Comparison of ENCODE assay signal across 8 mouse cellular contexts in the genomic region with DNA sequence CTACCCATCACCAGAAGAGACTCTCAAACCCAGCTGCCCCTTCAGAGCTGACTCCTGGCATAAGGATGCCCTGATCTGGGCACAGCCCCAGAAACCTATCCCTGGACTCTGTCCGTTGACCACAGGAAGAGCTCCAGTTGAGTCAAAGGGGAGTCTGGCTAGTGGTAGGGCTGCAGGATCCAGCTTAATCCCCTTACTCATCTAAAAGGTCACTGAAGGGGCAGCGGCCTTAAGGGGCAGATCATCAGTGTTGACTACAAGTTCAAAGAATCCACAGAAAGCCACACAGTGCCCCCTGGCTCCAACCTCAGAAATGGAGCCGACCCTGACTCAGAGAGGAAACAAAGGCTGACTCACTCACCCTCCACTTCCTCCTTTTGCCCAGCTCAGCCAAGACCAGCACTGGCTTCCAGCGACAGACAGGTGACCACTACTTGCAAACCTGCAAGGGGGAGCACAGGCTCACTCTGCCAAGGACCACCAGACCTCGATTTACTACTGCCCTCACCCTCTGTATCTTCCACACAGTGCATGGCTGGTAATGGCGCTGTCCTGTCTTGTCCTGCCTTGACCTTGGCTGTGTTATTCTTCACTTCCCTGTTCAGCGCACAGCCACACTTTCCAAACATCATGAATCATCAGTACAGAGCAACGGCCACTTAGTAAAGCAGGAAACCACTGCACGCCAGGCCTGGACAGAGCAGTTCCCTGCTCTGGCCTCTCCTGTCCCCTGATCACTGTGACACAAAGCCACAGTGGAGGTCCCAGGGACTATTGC.
DNase-seq lines count a peak whose midpoint lies in the region; ATAC-seq and TF ChIP-seq lines count a peak whose summit lies in the region.

No protein-coding gene starts in this region.

- peak; percentile 70 for ATAC-seq in stomach, embryonic 14.5 days (ENCODE audit: insufficient number of reproducible peaks, insufficient read depth, low FRiP score, low read depth)

- peak; percentile 89 to 97 for DNase-seq in adrenal gland, adult (ENCODE audit: inconsistent age in 2 of 2, low spot score in 1 of 2)
- no peak for DNase-seq in adrenal gland, postnatal 4 days (ENCODE audit: low spot score in 2 of 2)
- peak; percentile 82 for DNase-seq in adrenal gland, postnatal 14 days
- peak; percentile 77 to 87 for DNase-seq in heart, adult 2 months
- DNase-seq in kidney, adult 2 months = peak; percentile 85
- DNase-seq in lung, postnatal 10 days = peak; percentile 77
- no peak for DNase-seq in right cerebral cortex, postnatal 4 days

- H3K4me2 ChIP-seq in stomach, embryonic 14.5 days (replicated peaks; ENCODE audit: low read depth, low read length) = no peak overlapping the region

- H3K79me2 ChIP-seq in heart, adult 2 months (replicated peaks; ENCODE audit: control insufficient read depth, insufficient read depth, low read length) = no peaks in the 10 kb centered on the region

- H3K27me3 ChIP-seq in heart, adult 2 months (ENCODE audit: control insufficient read depth, insufficient read depth, low read length) = no peaks in the 10 kb centered on the region
- no peaks in the 10 kb centered on the region for H3K27me3 ChIP-seq in kidney, adult 2 months (replicated peaks; ENCODE audit: control insufficient read depth, insufficient read depth, low read length)
- H3K27me3 ChIP-seq in stomach, embryonic 14.5 days (ENCODE audit: control insufficient read depth, insufficient read depth, low read length) = no peaks in the 10 kb centered on the region

- H3K9me3 ChIP-seq in stomach, embryonic 14.5 days (ENCODE audit: control insufficient read depth, low read depth, low read length) = no peaks in the 10 kb centered on the region

- peak; percentile 44; the same call in 1 of the 2 replicates for TF ChIP-seq POLR2A in heart, adult 2 months (IDR thresholded peaks at IDR 0.05; ENCODE audit: insufficient read depth, low read depth, low read length)
- no peak for TF ChIP-seq POLR2A in kidney, adult 2 months (IDR thresholded peaks at IDR 0.05; ENCODE audit: low read depth, low read length)

- TF ChIP-seq EP300 in heart, adult 2 months (IDR thresholded peaks at IDR 0.05; ENCODE audit: insufficient read depth, low read depth, low read length) = peak; percentile 64

- intact Hi-C loops in heart, adult 2 months (cut with DNase I) = no loop called here

- 18% methylated on average over 9 of the region's 9 CpGs for WGBS in heart, adult 2 months
- 21% methylated on average over 9 of the region's 9 CpGs for WGBS in kidney, adult 2 months
- WGBS in stomach, embryonic 14.5 days = 32% methylated on average over 9 of the region's 9 CpGs

- H3K9ac ChIP-seq in heart, adult 2 months (ENCODE audit: low read depth, low read length) = peak overlapping the region; percentile 21; the same call in 1 of the 2 replicates
- no peak overlapping the region for H3K9ac ChIP-seq in stomach, embryonic 14.5 days (replicated peaks; ENCODE audit: low read depth, low read length)

- H3K4me1 ChIP-seq in heart, adult 2 months (ENCODE audit: control insufficient read depth, insufficient read depth, low read length) = peaks cover 38% of the 10 kb centered on the region
- peaks cover 35% of the 10 kb centered on the region for H3K4me1 ChIP-seq in kidney, adult 2 months (ENCODE audit: control insufficient read depth, insufficient read depth, low read length)
- peaks cover 20% of the 10 kb centered on the region; the same call in 1 of the 2 replicates for H3K4me1 ChIP-seq in stomach, embryonic 14.5 days (ENCODE audit: control insufficient read depth, insufficient read depth, low read length)

- no peak overlapping the region for H3K4me3 ChIP-seq in heart, adult 2 months
- no peak overlapping the region for H3K4me3 ChIP-seq in kidney, adult 2 months (ENCODE audit: insufficient read depth, low read depth, low read length)
- no peak overlapping the region for H3K4me3 ChIP-seq in stomach, embryonic 14.5 days (ENCODE audit: low read depth, low read length)

- peak; percentile 52 for TF ChIP-seq CTCF in heart, adult 2 months (IDR thresholded peaks at IDR 0.05)
- peak; percentile 38 for TF ChIP-seq CTCF in kidney, adult 2 months (conservative IDR thresholded peaks at IDR 0.05; ENCODE audit: insufficient read depth, insufficient read length, low read depth, low read length)

- H3K36me3 ChIP-seq in heart, adult 2 months (ENCODE audit: control insufficient read depth, insufficient read depth, low read length) = no peaks in the 10 kb centered on the region
- H3K36me3 ChIP-seq in kidney, adult 2 months (ENCODE audit: control insufficient read depth, insufficient read depth, low read length) = no peaks in the 10 kb centered on the region
- no peaks in the 10 kb centered on the region for H3K36me3 ChIP-seq in stomach, embryonic 14.5 days (ENCODE audit: control insufficient read depth, insufficient read depth, low read length)

- H3K27ac ChIP-seq in heart, adult 2 months = peak overlapping the region; percentile 87
- peak overlapping the region; percentile 91 for H3K27ac ChIP-seq in kidney, adult 2 months (ENCODE audit: insufficient read depth, low read depth, low read length)
- H3K27ac ChIP-seq in stomach, embryonic 14.5 days (ENCODE audit: low read length) = peak overlapping the region; percentile 24; the same call in 1 of the 2 replicates

Comparison
In these comparisons a context has a peak if more than half of its experiments do, and no peak if none do; other contexts are left out.
1. DNase-seq: peak in adrenal gland, adult (2 of 2), adrenal gland, postnatal 14 days (single experiment), heart, adult 2 months (2 of 2), kidney, adult 2 months (single experiment) and lung, postnatal 10 days (single experiment); none in adrenal gland, postnatal 4 days (0 of 2) and right cerebral cortex, postnatal 4 days (single experiment).
2. H3K27ac ChIP-seq: peak in every context shown above with its lines; median percentile 91 in kidney, adult 2 months; 87 in heart, adult 2 months; 24 in stomach, embryonic 14.5 days.